Mouse (Mus musculus) Patski (cell line): ENCODE data around the gene B3galt4. TPM values are rescaled to one million over a fixed set of nuclear protein-coding genes. Genes with fewer than 3 reads are reported as not detected.

Experiments used
- ATAC-seq: fragments of 100-300 bp; one replicate; pipeline ENCODE4 v1.8.0; 2021
- CTCF ChIA-PET: fragments of 350-600 bp; sonication (Branson Sonifier 250); formaldehyde crosslinking; loops from one replicate; lab custom pipeline; 2022; ENCODE audit warnings: inconsistent platforms; lab: Charles Lee
- POLR2A ChIA-PET: fragments of 350-600 bp; sonication (Branson Sonifier 250); formaldehyde crosslinking; loops from one replicate; lab custom pipeline; 2022; ENCODE audit warnings: antibody characterized with exemption, inconsistent platforms; lab: Charles Lee
- DNase-seq: peaks from one replicate; pipeline ENCODE4 v3.0.0-alpha.2; 2011; ENCODE audit warnings: low read depth, low spot score
- H3K27me3 ChIP-seq: fragments of 371-371 bp; one replicate; pipeline ENCODE4 v1.5.1; 2021
- CTCF ChIP-seq: fragments of 100-300 bp; IDR thresholded peaks from one replicate; pipeline ENCODE4 v1.5.1; 2021
- in situ Hi-C: fragments of 300-500 bp; cut with MboI; formaldehyde crosslinking; loops from 3 replicates; pipeline ENCODE4 v1.11.1; 2018; ENCODE audit warnings: low pct_unique_long_range_greater_than_20kb, mixed read lengths
- polyA plus RNA-seq: library from polyadenylated mRNA; unstranded; gene quantifications from one replicate; pipeline ENCODE4 v1.2.3, GENCODE M21; 2021

The B3galt4 gene
- polyA plus RNA-seq, 1 experiment from 2014 or later, result 2.8 TPM

DNA sequence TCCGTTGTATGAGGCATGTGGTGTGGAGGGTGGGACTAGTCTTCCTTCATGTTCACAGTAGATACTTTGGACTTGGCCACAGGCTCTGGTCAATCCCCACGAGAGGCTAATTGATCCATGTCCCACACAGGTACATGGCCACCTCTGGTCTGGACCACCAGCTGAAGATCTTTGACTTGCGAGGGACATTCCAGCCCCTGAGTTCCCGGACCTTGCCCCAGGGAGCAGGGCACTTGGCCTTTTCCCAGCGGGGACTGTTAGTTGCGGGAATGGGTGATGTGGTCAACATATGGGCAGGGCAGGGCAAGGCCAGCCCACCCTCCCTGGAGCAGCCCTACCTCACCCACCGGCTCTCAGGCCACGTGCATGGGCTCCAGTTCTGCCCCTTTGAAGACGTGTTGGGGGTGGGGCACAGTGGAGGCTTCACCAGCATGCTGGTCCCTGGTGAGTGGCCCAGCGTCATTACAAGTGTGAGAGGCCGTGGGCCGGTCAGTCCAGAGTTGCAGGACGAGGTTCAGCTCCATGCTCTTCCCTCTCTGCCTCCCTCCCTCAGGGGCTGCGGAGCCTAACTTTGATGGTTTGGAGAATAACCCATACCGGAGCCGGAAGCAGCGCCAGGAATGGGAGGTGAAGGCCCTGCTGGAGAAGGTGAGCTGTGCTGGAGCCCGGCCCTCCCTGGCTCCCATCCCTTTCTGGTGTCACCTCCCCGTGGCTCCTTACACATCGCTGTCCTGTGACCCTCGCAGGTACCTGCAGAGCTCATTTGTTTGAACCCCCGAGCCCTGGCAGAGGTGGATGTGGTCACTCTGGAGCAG lies 3.0 kb downstream of the B3galt4 start:
- ChIA-PET POLR2A (interaction anchor here (3.6 kb wide), 1 partner anchor 9 kb away, joined by 15 read pairs; the partner anchor contains the start of genes Pfdn6 and Wdr46), CTCF (no interaction called here)
- no peak for TF ChIP-seq CTCF
- in situ Hi-C loops, result no loop called here
- ATAC-seq (no peak), DNase-seq (no peak)
- no peaks in the 10 kb centered on the region for H3K27me3 ChIP-seq

DNA sequence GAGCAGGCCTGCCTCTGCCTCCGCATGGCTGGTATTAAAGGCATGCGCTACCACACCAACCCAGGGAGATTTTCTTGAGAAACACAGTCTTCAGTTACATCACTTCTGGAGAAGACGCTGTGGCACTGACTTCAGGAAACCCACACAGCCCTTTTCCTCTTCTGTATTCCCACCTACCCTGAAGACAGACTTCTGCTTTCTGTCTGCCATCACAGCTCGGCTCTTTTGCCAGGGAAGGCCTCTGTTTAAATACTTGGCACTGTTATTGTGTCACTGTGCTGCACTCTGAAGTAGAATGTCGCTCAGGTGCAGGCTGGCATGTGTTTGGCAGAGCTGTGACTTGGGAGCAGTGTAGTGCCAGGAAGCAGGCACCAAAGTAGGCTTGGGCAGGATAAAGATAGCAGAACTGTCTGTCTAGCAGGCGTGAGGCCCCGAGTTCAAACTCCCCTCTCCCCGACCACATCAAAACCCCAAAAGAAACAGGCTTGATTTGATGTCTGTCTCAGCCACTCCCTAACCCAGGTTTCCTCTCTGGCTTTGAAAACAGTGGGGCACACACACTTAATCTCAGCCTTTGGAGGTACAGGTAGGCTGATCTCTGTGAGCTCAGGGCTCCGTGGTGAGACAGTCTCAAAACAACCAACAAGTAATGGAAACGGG lies 3.7 kb downstream of the B3galt4 start:
- ChIA-PET POLR2A (no interaction called here), CTCF (no interaction called here)
- in situ Hi-C loops, result no loop called here
- no peak for ATAC-seq
- TF ChIP-seq CTCF, result no peak
- no peaks in the 10 kb centered on the region for H3K27me3 ChIP-seq
- no peak for DNase-seq

DNA sequence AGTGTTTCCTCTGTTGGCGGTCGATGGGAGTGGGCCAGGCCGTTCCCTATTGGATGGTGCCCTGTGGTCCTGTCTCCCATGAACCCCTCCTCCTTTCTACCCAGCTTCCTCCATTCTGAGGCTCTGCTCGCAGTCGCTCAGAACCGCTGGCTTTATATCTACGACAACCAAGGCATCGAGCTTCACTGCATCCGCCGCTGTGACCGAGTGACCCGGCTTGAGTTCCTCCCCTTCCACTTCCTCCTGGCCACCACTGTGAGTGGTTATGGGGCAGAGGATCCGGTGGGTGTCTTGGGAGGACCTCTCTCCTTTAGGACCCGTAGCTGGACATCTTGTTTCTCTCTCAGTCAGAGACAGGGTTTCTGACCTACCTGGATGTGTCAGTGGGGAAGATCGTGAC lies 7.8 kb downstream of the B3galt4 start:
- CTCF ChIA-PET, result no interaction called here
- POLR2A ChIA-PET, result interaction anchor here (3.2 kb wide), 1 partner anchor 12 kb away, joined by 9 read pairs; the partner anchor contains the start of genes Rps18 and Vps52
- ATAC-seq, result no peak
- in situ Hi-C loops, result no loop called here
- H3K27me3 ChIP-seq, result no peaks in the 10 kb centered on the region
- no peak for TF ChIP-seq CTCF
- DNase-seq, result no peak

DNA sequence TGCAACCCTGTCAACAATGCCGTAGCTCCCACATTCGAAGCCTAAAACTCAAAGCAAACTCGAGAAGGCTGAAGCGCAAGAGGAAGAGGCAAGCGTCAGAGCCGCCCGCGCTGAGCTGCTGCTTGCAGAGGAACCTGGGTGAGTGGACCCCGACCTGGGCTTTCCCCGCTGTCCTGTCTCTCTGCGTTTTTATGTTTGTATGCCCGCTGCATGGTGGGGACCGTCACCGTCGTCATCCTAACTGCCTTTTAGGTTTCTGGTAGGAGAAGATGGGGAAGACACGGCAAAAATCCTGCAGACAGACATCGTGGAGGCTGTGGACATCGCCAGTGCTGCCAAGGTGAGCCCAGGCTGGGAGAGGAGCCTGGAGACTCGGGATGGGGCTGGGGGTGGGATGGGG lies 9.9 kb downstream of the B3galt4 start:
- DNase-seq (no peak), ATAC-seq (no peak)
- POLR2A ChIA-PET, result interaction anchor here (1.0 to 3.2 kb wide), 2 partner anchors 14 kb away, joined by 3 to 9 read pairs; partner anchors contain the start of genes Rps18 and Vps52
- H3K27me3 ChIP-seq, result no peaks in the 10 kb centered on the region
- CTCF ChIA-PET, result interaction anchor here (1.8 kb wide), 1 partner anchor 9 kb away, joined by 6 read pairs; the partner anchor contains the start of gene B3galt4
- in situ Hi-C loops, result no loop called here
- no peak for TF ChIP-seq CTCF

DNA sequence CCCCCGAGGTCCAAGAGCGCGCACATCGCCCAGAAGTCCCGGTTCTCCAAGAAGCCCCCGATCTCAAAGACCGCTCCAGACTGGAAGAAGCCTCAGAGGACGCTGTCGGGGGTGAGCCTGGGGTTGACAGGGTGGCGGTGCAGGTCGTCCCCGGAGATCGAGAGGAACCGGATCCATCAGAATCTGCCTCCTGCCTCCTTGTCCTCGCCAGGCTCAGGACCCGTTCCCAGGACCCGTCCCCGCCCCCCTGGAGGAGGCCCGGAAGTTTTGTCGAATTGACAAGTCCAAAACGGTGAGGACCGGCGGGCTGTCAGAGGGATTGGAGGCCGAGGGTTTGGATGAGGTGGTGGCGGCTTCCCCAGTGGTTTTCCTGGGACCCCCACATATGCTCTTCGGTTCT lies 10.3 kb downstream of the B3galt4 start:
- DNase-seq (no peak), ATAC-seq (no peak)
- ChIA-PET CTCF (interaction anchor here (0.9 to 1.8 kb wide), 5 partner anchors 10 to 43 kb away, joined by 3 to 6 read pairs (median 5); partner anchors contain the start of genes B3galt4, Rps18 and Vps52), POLR2A (interaction anchor here (0.6 to 2.6 kb wide), 4 partner anchors 9 to 15 kb away, joined by 3 to 15 read pairs (median 6); partner anchors contain the start of genes B3galt4, Rps18 and Vps52)
- no peaks in the 10 kb centered on the region for H3K27me3 ChIP-seq
- in situ Hi-C loops, result no loop called here
- TF ChIP-seq CTCF, result no peak

DNA sequence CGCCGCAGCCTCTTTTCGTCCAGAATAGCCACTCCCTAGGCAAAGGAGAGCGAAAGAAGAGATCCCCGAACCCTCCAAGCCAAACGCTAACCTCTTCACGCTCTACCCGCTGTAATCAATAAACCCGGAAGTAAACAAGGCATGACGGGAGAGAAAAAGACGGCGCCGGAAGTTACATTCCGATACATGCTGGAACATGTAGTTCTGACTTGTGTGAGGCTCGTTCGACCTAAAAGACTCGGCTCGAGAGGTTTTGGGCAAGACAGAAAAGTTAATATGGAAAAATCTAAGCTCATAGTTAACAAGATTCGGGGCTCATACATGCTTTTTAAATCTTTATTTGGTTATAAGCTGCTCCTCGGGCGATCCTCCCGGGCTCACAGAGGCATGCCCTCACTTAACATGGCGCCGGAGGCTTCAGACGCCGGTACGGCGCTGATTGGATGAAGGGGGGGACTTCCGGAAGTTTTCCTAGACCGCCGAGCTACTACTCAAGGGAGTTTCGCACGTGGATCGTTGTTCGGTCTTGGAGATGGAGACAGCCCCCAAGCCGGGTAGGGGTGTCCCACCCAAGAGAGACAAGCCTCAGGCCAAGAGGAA lies 11.0 kb downstream of the B3galt4 start, which contains the start of the genes Pfdn6 and Wdr46:
Pfdn6 (minus strand) TSS at position 138 of the 600 bp plus-strand sequence.
Wdr46 (plus strand) TSS at position 455 of the 600 bp plus-strand sequence.
- in situ Hi-C loops, result no loop called here

DNA sequence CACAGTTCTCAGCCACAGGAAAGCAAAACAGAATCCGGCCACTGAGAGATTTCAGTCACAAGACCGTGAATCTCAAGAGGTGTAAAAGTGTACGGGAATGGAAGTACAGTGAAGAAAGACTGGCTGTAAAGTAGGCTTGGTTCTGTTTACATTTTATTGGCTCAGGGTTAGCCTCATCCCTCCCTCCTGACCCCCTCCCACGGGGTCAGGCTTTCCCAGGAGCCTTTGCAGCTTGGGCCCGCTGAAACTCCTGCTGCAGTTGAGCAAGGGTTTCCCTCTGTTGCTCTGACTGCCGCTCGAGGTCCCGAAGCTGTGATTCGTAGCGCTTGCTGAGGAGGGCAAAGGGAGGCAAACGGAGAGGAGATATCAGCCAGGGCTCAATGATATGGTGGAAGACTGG lies 12.5 kb downstream of the B3galt4 start:
- no peaks in the 10 kb centered on the region for H3K27me3 ChIP-seq
- TF ChIP-seq CTCF, result no peak
- in situ Hi-C loops, result no loop called here
- ATAC-seq (no peak), DNase-seq (no peak)
- POLR2A ChIA-PET, result interaction anchor here (1.8 to 2.6 kb wide), 2 partner anchors 11 to 15 kb away, joined by 8 to 15 read pairs; partner anchors contain the start of gene B3galt4
- CTCF ChIA-PET, result interaction anchor here (0.9 kb wide), 1 partner anchor 11 kb away, joined by 4 read pairs; no protein-coding TSS in a partner anchor

More for the DNA sequence above, 11.0 kb downstream of the B3galt4 start, which contains the start of the genes Pfdn6 and Wdr46:
- ATAC-seq, result peak; percentile 77
- TF ChIP-seq CTCF, result no peak
- CTCF ChIA-PET, result interaction anchor here (0.9 to 1.8 kb wide), 5 partner anchors 9 to 43 kb away, joined by 3 to 6 read pairs (median 5); partner anchors contain the start of genes B3galt4, Rps18 and Vps52
- H3K27me3 ChIP-seq, result no peaks in the 10 kb centered on the region
- no peak for DNase-seq
- POLR2A ChIA-PET, result interaction anchor here (0.6 to 2.6 kb wide), 4 partner anchors 9 to 15 kb away, joined by 3 to 15 read pairs (median 6); partner anchors contain the start of genes B3galt4, Rps18 and Vps52

DNA sequence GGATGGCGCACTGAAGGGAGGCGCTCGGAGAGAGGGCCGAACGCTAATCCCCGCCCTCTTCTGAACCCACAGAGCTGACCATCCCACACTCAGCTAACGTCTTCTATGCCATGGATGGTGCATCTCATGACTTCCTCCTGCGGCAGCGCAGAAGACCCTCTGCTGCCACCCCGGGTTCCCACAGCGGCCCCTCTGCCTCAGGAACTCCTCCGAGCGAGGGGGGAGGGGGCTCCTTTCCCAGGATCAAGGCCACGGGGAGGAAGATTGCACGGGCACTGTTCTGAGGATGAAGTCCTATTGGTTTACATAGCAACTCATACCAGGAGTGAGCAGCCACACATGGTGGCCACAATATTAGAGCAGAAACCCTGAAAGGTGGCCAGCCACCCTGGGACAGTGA lies 14.3 kb downstream of the B3galt4 start:
- in situ Hi-C loops, result no loop called here
- POLR2A ChIA-PET, result no interaction called here
- H3K27me3 ChIP-seq, result no peaks in the 10 kb centered on the region
- TF ChIP-seq CTCF, result no peak
- DNase-seq (no peak), ATAC-seq (no peak)
- CTCF ChIA-PET, result no interaction called here

DNA sequence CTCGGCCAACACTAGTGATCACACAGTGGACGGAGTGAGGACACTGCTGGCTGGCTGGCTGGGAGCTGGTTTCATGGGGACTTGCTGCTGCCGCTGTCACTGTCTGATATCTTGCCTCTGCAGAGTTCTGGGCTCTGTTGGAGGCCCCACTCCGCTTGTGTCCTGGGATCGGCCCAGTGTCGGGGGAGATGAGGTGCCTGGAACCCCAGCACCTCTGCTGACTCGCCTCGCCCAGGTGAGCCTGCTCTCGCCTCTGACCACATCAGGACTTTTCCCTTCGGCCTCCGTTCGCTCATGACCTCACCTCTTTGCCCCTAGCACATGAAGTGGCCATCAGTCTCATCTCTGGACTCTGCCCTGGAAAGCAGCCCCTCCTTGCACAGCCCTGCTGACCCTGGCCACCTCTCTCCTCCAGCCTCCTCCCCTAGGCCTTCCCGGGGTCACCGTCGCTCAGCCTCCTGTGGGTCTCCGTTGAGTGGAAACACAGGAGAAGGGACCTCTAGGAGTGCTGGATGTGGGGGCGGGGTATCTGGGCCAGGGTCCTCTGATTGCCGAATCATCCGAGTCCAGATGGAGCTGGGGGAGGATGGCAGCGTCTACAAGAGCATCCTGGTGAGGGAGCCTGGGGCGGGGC lies 15.7 kb downstream of the B3galt4 start:
- no peak for DNase-seq
- CTCF ChIA-PET, result no interaction called here
- in situ Hi-C loops, result no loop called here
- POLR2A ChIA-PET, result no interaction called here
- no peak for ATAC-seq
- no peak for TF ChIP-seq CTCF
- no peaks in the 10 kb centered on the region for H3K27me3 ChIP-seq
